13 mouse cellular contexts compared by ENCODE assay signal in genomic region chr14:17981258-17981657, GRCm38 (mm10).
"Had no signal": no experiment of that assay in that cellular context is flagged by ENCODE, and none has a peak within 500 bp of the region (broad histone marks: within the 10 kb centered on the region; RNA-seq: fewer than 3 reads in every experiment).

No protein-coding gene starts in this region.

- DNase-seq: kidney, adult 11 months; kidney, adult 8-10 months; kidney, postnatal 10 days; kidney, postnatal 36 days; layer of hippocampus, postnatal 36 days; left cerebral cortex, postnatal 4 days; liver, postnatal 0 days; lung, embryonic 14.5 days; midbrain, embryonic 14.5 days; right cerebral cortex, postnatal 14 days; spleen, adult 18-20 months; thymus, postnatal 36 days had no signal

- ATAC-seq: liver, postnatal 0 days; lung, postnatal 0 days had no signal
